Comparison of ENCODE assay signal across 8 mouse cellular contexts in the genomic region with DNA sequence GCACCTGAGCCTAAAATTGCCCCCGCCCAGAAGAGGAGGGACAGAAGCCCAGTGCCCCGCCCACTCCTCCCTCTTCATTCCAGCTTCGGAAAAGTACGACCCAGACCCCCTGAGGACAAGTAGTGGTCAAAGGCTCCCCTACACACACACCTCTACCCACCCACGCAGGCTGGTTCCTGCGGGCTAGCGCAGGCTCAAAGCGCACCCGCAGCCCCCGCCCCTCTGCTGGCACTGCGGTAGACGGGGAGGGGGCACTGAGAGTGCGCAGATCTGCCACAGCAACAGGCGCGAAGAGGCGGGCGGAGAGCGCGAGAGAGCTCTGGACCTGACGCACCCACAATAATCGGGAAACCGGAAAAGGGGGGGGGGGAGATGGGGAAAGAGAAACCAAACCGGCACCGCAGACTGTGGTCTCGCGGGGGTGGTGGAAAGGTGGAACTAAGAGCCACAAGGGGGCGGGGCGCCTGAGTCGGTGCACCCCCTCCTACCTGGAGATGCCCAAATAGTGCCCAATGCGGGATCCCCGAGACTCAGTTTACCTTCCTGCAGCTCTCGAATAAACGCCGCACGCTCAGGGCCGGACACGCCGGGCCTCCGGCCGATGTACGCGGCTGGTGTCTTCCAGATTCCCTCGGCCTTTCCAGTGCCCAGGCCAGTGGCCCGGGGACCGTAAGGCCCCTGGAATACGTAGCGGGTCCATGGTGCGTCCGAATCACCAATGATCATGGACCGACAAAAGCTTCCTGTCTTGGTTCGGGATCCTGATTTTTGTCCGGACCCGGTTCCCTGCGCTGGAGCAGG. TPM values are rescaled to one million over a fixed set of nuclear protein-coding genes. Genes with fewer than 3 reads are reported as not detected.
DNase-seq lines count a peak whose midpoint lies in the region; ATAC-seq and TF ChIP-seq lines count a peak whose summit lies in the region.

No protein-coding gene starts in this region.

- peak overlapping the region; percentile 98 for H3K4me2 ChIP-seq in heart, embryonic 16.5 days (ENCODE audit: low read depth, low read length)
- peak overlapping the region; percentile 99 for H3K4me2 ChIP-seq in lung, postnatal 0 days (replicated peaks; ENCODE audit: low read depth, low read length)

- no peaks in the 10 kb centered on the region for H3K36me3 ChIP-seq in heart, embryonic 16.5 days (ENCODE audit: control insufficient read depth, insufficient read depth)
- H3K36me3 ChIP-seq in lung, postnatal 0 days (ENCODE audit: insufficient read depth, low read length): no peaks in the 10 kb centered on the region

- TF ChIP-seq CTCF in layer of hippocampus, adult 2 months (conservative IDR thresholded peaks at IDR 0.05): peak; percentile 29
- no peak for TF ChIP-seq CTCF in lung, postnatal 0 days (IDR thresholded peaks at IDR 0.05)

- TF ChIP-seq EP300 in lung, postnatal 0 days (IDR thresholded peaks at IDR 0.05): no peak

- peaks cover 50% of the 10 kb centered on the region for H3K27me3 ChIP-seq in heart, embryonic 16.5 days (ENCODE audit: control insufficient read depth, insufficient read depth, low read length)
- H3K27me3 ChIP-seq in lung, postnatal 0 days (replicated peaks; ENCODE audit: insufficient read depth, low read length): peaks cover 9% of the 10 kb centered on the region; the same call in 1 of the 2 replicates

- H3K4me3 ChIP-seq in heart, embryonic 16.5 days (ENCODE audit: low read length): peak overlapping the region; percentile 77
- H3K4me3 ChIP-seq in layer of hippocampus, adult 2 months: peak overlapping the region; percentile 98
- H3K4me3 ChIP-seq in lung, postnatal 0 days (ENCODE audit: low read depth, low read length): peak overlapping the region; percentile 65

- H3K9me3 ChIP-seq in heart, embryonic 16.5 days (replicated peaks; ENCODE audit: control insufficient read depth, low read length): no peaks in the 10 kb centered on the region
- no peaks in the 10 kb centered on the region for H3K9me3 ChIP-seq in lung, postnatal 0 days (ENCODE audit: low read length)

- H3K27ac ChIP-seq in heart, embryonic 16.5 days (ENCODE audit: low read length): no peak overlapping the region
- peak overlapping the region; percentile 96 for H3K27ac ChIP-seq in layer of hippocampus, adult 2 months
- H3K27ac ChIP-seq in lung, postnatal 0 days (ENCODE audit: low read length): no peak overlapping the region

- ATAC-seq in heart, embryonic 16.5 days (replicated peaks; ENCODE audit: extremely low read depth, insufficient read depth, low FRiP score): peak; percentile 38; the same call in 1 of the 2 replicates
- ATAC-seq in lung, postnatal 0 days: peak; percentile 65
- no peak for ATAC-seq in monocyte, adult 5-6 weeks (replicated peaks; ENCODE audit: insufficient number of reproducible peaks, low FRiP score, low TSS enrichment, poor library complexity, severe bottlenecking)

- peaks cover 14% of the 10 kb centered on the region; the same call in 1 of the 2 replicates for H3K4me1 ChIP-seq in heart, embryonic 16.5 days (ENCODE audit: control insufficient read depth, insufficient read depth, low read length)
- no peaks in the 10 kb centered on the region for H3K4me1 ChIP-seq in lung, postnatal 0 days (ENCODE audit: insufficient read depth, low read depth, low read length)

- DNase-seq in B cell, adult 2 months: peak; percentile 64 to 68
- DNase-seq in ES-CJ7 (ENCODE audit: low read depth, low spot score): peak; percentile 83
- peak; percentile 68 to 72 for DNase-seq in cerebellum, postnatal 10 days
- DNase-seq in layer of hippocampus, adult 2 months (ENCODE audit: low spot score in 2 of 2): peak; percentile 43 to 44
- DNase-seq in lung, postnatal 0 days (ENCODE audit: low spot score): peak; percentile 69
- DNase-seq in right cerebral cortex, adult 2 months (ENCODE audit: low spot score in 2 of 2): peak; percentile 61 to 63

- under 1% methylated on average over 54 of the region's 54 CpGs for WGBS in heart, embryonic 16.5 days
- 1% methylated on average over 45 of the region's 54 CpGs for WGBS in lung, postnatal 0 days

- peak overlapping the region; percentile 75 for H3K9ac ChIP-seq in heart, embryonic 16.5 days (ENCODE audit: low read length)
- peak overlapping the region; percentile 48 for H3K9ac ChIP-seq in lung, postnatal 0 days (replicated peaks; ENCODE audit: low read depth)

RNA-seq across cellular contexts. Expression of gene Hap1, which starts 0.6 kb away (rescaled TPM):
- 5.6 and 5.8 TPM in 2 replicates for polyA plus RNA-seq in heart, embryonic 16.5 days (2015; fragmentation: Nextera tagmentation; extraction: Ambion mirVana)
- total RNA-seq in layer of hippocampus, adult 2 months (2021): 100 to 1,000 TPM; 169 to 174 TPM
- polyA plus RNA-seq in lung, postnatal 0 days (2015; fragmentation: Nextera tagmentation; extraction: Ambion mirVana): 6.4 and 6.5 TPM in 2 replicates
- 1.3 to 2.7 TPM in 2 of 3 replicates, not detected in the other for total RNA-seq in monocyte, adult 5-6 weeks (2017)

RNA-seq across cellular contexts. Expression of gene Gast, which starts 21.1 kb away (rescaled TPM):
- not detected in 2 replicates for polyA plus RNA-seq in heart, embryonic 16.5 days (2015; fragmentation: Nextera tagmentation; extraction: Ambion mirVana)
- not detected for total RNA-seq in layer of hippocampus, adult 2 months (2021)
- not detected in 2 replicates for polyA plus RNA-seq in lung, postnatal 0 days (2015; fragmentation: Nextera tagmentation; extraction: Ambion mirVana)
- not detected in 3 replicates for total RNA-seq in monocyte, adult 5-6 weeks (2017)

RNA-seq across cellular contexts. Expression of gene Eif1, which starts 35.7 kb away (rescaled TPM):
- 1,600 and 1,609 TPM in 2 replicates for polyA plus RNA-seq in heart, embryonic 16.5 days (2015; fragmentation: Nextera tagmentation; extraction: Ambion mirVana)
- 100 to 1,000 TPM; 713 to 750 TPM for total RNA-seq in layer of hippocampus, adult 2 months (2021)
- 2,114 and 2,164 TPM in 2 replicates for polyA plus RNA-seq in lung, postnatal 0 days (2015; fragmentation: Nextera tagmentation; extraction: Ambion mirVana)
- total RNA-seq in monocyte, adult 5-6 weeks (2017): 374 to 712 TPM (median 492 TPM) in 3 replicates

RNA-seq across cellular contexts. Expression of gene Jup, which starts 42.2 kb away (rescaled TPM):
- 140 and 155 TPM in 2 replicates for polyA plus RNA-seq in heart, embryonic 16.5 days (2015; fragmentation: Nextera tagmentation; extraction: Ambion mirVana)
- total RNA-seq in layer of hippocampus, adult 2 months (2021): 10 to 100 TPM; 34.1 to 35.6 TPM
- 231 and 251 TPM in 2 replicates for polyA plus RNA-seq in lung, postnatal 0 days (2015; fragmentation: Nextera tagmentation; extraction: Ambion mirVana)
- total RNA-seq in monocyte, adult 5-6 weeks (2017): 14.7 to 28.8 TPM (median 21.2 TPM) in 3 replicates

RNA-seq across cellular contexts. Expression of gene P3h4, which starts 59.3 kb away (rescaled TPM):
- polyA plus RNA-seq in heart, embryonic 16.5 days (2015; fragmentation: Nextera tagmentation; extraction: Ambion mirVana): 50.8 and 52.6 TPM in 2 replicates
- total RNA-seq in layer of hippocampus, adult 2 months (2021): 1 to 10 TPM; 9.4 to 9.5 TPM
- polyA plus RNA-seq in lung, postnatal 0 days (2015; fragmentation: Nextera tagmentation; extraction: Ambion mirVana): 44.9 and 47.1 TPM in 2 replicates
- 0.64 to 5.3 TPM (median 3.1 TPM) in 3 replicates for total RNA-seq in monocyte, adult 5-6 weeks (2017)

Comparison
In these comparisons a context has a peak if more than half of its experiments do, and no peak if none do; other contexts are left out.
1. RNA of gene Hap1, which starts 0.6 kb away (total RNA-seq): 169 to 174 TPM in layer of hippocampus, adult 2 months; 1.3 to 2.7 TPM in monocyte, adult 5-6 weeks; every median in the first group is over 10 times any median in the second.
2. Peak in every context shown above with its lines, with median percentiles within 50 percentile points of each other: DNase-seq and H3K4me3 ChIP-seq.